Mouse (Mus musculus) heart, postnatal 25 days (tissue): ENCODE results near the gene Ece1. TPM values are rescaled to one million over a fixed set of nuclear protein-coding genes. Genes with fewer than 3 reads are reported as not detected.
"Not testable (repeated sequence)": the region's sequence is repeated elsewhere in the genome, so short reads cannot be mapped to it uniquely, and the experiment has no call there.

ENCODE experiments used
- DNase-seq: peaks from one replicate; pipeline ENCODE4 v3.0.0; 2022; ENCODE audit warnings: low spot score
- intact Hi-C: fragments of 180-260 bp; cut with DNase I; formaldehyde crosslinking; loops from one replicate; pipeline ENCODE4 v1.15.1; 2025
- total RNA-seq, 2 experiments: library from RNA; stranded (reverse); gene quantifications; 2 replicates each; pipeline ENCODE4 v1.2.3; 2021

Ece1 gene
- total RNA-seq, 2 experiments from 2014 or later = 91.2 to 111 TPM

GRCm38 (mm10) chr4:137962643-137963350 lies 100.8 kb downstream of the Ece1 start:
- no peak for DNase-seq
- intact Hi-C loops = loop anchor here (10.0 kb wide), 1 partner anchor 142 kb away; no protein-coding TSS in a partner anchor

GRCm38 (mm10) chr4:137963431-137963830 lies 101.4 kb downstream of the Ece1 start:
- intact Hi-C loops = loop anchor here (10.0 kb wide), 1 partner anchor 141 kb away; no protein-coding TSS in a partner anchor
- no peak for DNase-seq

GRCm38 (mm10) chr4:137963881-137964584 lies 102.0 kb downstream of the Ece1 start:
- peak; percentile 69 for DNase-seq
- intact Hi-C loops = loop anchor here (10.0 kb wide), 1 partner anchor 141 kb away; no protein-coding TSS in a partner anchor

- intact Hi-C loops = loop anchor here (10.0 kb wide), 1 partner anchor 140 kb away; no protein-coding TSS in a partner anchor
- no peak for DNase-seq
Measured at GRCm38 (mm10) chr4:137964585-137964930, 102.5 kb downstream of the Ece1 start.

- intact Hi-C loops = loop anchor here (10.0 kb wide), 1 partner anchor 137 kb away; no protein-coding TSS in a partner anchor
- DNase-seq = peak; percentile 52
Measured at GRCm38 (mm10) chr4:137968203-137968602, 106.2 kb downstream of the Ece1 start.

GRCm38 (mm10) chr4:137970623-137971199 lies 108.7 kb downstream of the Ece1 start:
- DNase-seq, intact Hi-C loops: not testable (repeated sequence)

- DNase-seq, intact Hi-C loops: not testable (repeated sequence)
Measured at GRCm38 (mm10) chr4:137974856-137975432, 112.9 kb downstream of the Ece1 start.

GRCm38 (mm10) chr4:137979066-137979644 lies 117.1 kb downstream of the Ece1 start:
- DNase-seq, intact Hi-C loops: not testable (repeated sequence)

GRCm38 (mm10) chr4:137982869-137983268 lies 120.8 kb downstream of the Ece1 start:
- intact Hi-C loops = no loop called here
- no peak for DNase-seq

GRCm38 (mm10) chr4:137984212-137984611 lies 122.2 kb downstream of the Ece1 start:
- DNase-seq = no peak

GRCm38 (mm10) chr4:137984746-137985145 lies 122.7 kb downstream of the Ece1 start:
- intact Hi-C loops = no loop called here
- no peak for DNase-seq

More at GRCm38 (mm10) chr4:137984212-137984611, 122.2 kb downstream of the Ece1 start:
- intact Hi-C loops = no loop called here

GRCm38 (mm10) chr4:137989426-137989825 lies 127.4 kb downstream of the Ece1 start:
- DNase-seq = no peak
- intact Hi-C loops = no loop called here

- DNase-seq = no peak
- intact Hi-C loops = no loop called here
Measured at GRCm38 (mm10) chr4:137990433-137990832, 128.4 kb downstream of the Ece1 start.

GRCm38 (mm10) chr4:137991240-137991639 lies 129.2 kb downstream of the Ece1 start:
- no peak for DNase-seq
- intact Hi-C loops = no loop called here

- intact Hi-C loops = no loop called here
- DNase-seq = no peak
Measured at GRCm38 (mm10) chr4:137992890-137993289, 130.9 kb downstream of the Ece1 start, which contains the start of gene Eif4g3. Gene Eif4g3 (plus strand): TSS chr4:137993022.

GRCm38 (mm10) chr4:137993291-137993758 lies 131.3 kb downstream of the Ece1 start:
- peak; percentile 95 for DNase-seq
- intact Hi-C loops = no loop called here

GRCm38 (mm10) chr4:137993821-137994561 lies 132.0 kb downstream of the Ece1 start:
- no peak for DNase-seq
- intact Hi-C loops = no loop called here

GRCm38 (mm10) chr4:137994562-137995336 lies 132.7 kb downstream of the Ece1 start:
- intact Hi-C loops = no loop called here
- DNase-seq = no peak
